10 mouse cellular contexts compared by ENCODE assay signal in the genomic region with DNA sequence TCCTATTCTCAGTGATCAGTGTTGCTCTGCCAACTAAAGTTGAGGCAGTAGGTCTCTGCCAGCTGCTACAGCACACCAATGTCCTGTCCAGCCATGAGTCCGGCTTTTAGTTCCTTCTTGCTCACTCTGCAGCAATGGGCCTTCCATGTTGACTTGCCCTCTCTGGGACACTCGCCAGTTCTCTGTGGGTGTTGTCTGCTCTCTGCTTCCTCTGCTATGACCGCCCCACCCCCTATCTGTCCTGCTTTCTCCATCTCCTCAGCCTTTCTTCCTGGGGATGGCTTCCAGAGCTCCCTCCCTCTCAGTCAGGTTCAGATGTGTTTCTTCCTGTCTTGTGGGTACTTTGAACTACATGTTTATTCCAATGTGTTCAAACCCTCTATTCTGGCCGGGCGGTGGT. TPM values are rescaled to one million over a fixed set of nuclear protein-coding genes. Genes with fewer than 3 reads are reported as not detected.
A peak's percentile ranks its signal among the peaks of the same experiment; 100 is the strongest.
DNase-seq lines count a peak whose midpoint lies in the region; ATAC-seq lines count a peak whose summit lies in the region.
"Had no signal": no experiment of that assay in that cellular context is flagged by ENCODE, and none has a peak within 500 bp of the region (broad histone marks: within the 10 kb centered on the region; RNA-seq: fewer than 3 reads in every experiment).

No protein-coding gene starts in this region.

- no peaks in the 10 kb centered on the region for H3K27me3 ChIP-seq in forebrain, embryonic 14.5 days (replicated peaks; ENCODE audit: control insufficient read depth, insufficient read depth, low read length)
- H3K27me3 ChIP-seq: heart, embryonic 13.5 days; liver, embryonic 15.5 days had no signal

- DNase-seq in frontal cortex, postnatal 14 days (ENCODE audit: low spot score in 2 of 2) = peak; percentile 29 to 54
- DNase-seq in frontal cortex, postnatal 25 days (ENCODE audit: low spot score in 2 of 2) = no peak
- DNase-seq in 3T3-L1 (ENCODE audit: low read depth, low spot score) = peak; percentile 39
- DNase-seq in cerebellum, postnatal 36 days = peak; percentile 42 to 43
- DNase-seq in kidney, postnatal 4 days = peak; percentile 55 to 63
- no peak for DNase-seq in thymus, postnatal 14 days
- no peak for DNase-seq in embryo, embryonic 11 days
- no peak for DNase-seq in forebrain, embryonic 14.5 days (ENCODE audit: low spot score)

- H3K36me3 ChIP-seq in forebrain, embryonic 14.5 days (ENCODE audit: control insufficient read depth, insufficient read depth, low read length) = no peaks in the 10 kb centered on the region

- H3K9ac ChIP-seq in forebrain, embryonic 14.5 days (ENCODE audit: low read length) = no peak overlapping the region
- H3K9ac ChIP-seq: heart, embryonic 13.5 days; liver, embryonic 15.5 days had no signal

- no peak for ATAC-seq in forebrain, embryonic 14.5 days

- peaks cover 4% of the 10 kb centered on the region; the same call in 1 of the 2 replicates for H3K4me1 ChIP-seq in forebrain, embryonic 14.5 days (ENCODE audit: control insufficient read depth, insufficient read depth, low read length)

- H3K4me2 ChIP-seq in forebrain, embryonic 14.5 days (ENCODE audit: low read length) = no peak overlapping the region
- H3K4me2 ChIP-seq: heart, embryonic 13.5 days; liver, embryonic 15.5 days had no signal

- 92% methylated on average over 5 of the region's 5 CpGs for WGBS in forebrain, embryonic 14.5 days

- no peaks in the 10 kb centered on the region for H3K9me3 ChIP-seq in forebrain, embryonic 14.5 days (replicated peaks; ENCODE audit: control insufficient read depth, low read length)
- H3K9me3 ChIP-seq: heart, embryonic 13.5 days; liver, embryonic 15.5 days had no signal

- no peak overlapping the region for H3K4me3 ChIP-seq in forebrain, embryonic 14.5 days (ENCODE audit: low read depth, low read length)
- H3K4me3 ChIP-seq: heart, embryonic 13.5 days; liver, embryonic 15.5 days had no signal

- no peak overlapping the region for H3K27ac ChIP-seq in forebrain, embryonic 14.5 days (ENCODE audit: low read depth, low read length)
- H3K27ac ChIP-seq: heart, embryonic 13.5 days; liver, embryonic 15.5 days had no signal

RNA-seq across cellular contexts. Expression of gene Nans, which starts 1.7 kb away (rescaled TPM):
- polyA plus RNA-seq in forebrain, embryonic 14.5 days (2014; fragmentation: Nextera tagmentation; extraction: Ambion mirVana) = 77.5 and 81.8 TPM in 2 replicates

RNA-seq across cellular contexts. Expression of gene Anp32b, which starts 36.6 kb away (rescaled TPM):
- 83.5 and 92.4 TPM in 2 replicates for polyA plus RNA-seq in forebrain, embryonic 14.5 days (2014; fragmentation: Nextera tagmentation; extraction: Ambion mirVana)

RNA-seq across cellular contexts. Expression of gene Trim14, which starts 48.6 kb away (rescaled TPM):
- polyA plus RNA-seq in forebrain, embryonic 14.5 days (2014; fragmentation: Nextera tagmentation; extraction: Ambion mirVana) = 1.0 and 1.6 TPM in 2 replicates

Comparison
In these comparisons a context has a peak if more than half of its experiments do, and no peak if none do; other contexts are left out.
1. DNase-seq: peak in frontal cortex, postnatal 14 days (2 of 2), 3T3-L1 (single experiment), cerebellum, postnatal 36 days (2 of 2) and kidney, postnatal 4 days (2 of 2); none in frontal cortex, postnatal 25 days (0 of 2), thymus, postnatal 14 days (single experiment), embryo, embryonic 11 days (single experiment) and forebrain, embryonic 14.5 days (single experiment).